Mouse (Mus musculus) hindbrain, embryonic 10.5 days (tissue): ENCODE results near the gene Plaa. TPM values are rescaled to one million over a fixed set of nuclear protein-coding genes. Genes with fewer than 3 reads are reported as not detected.

Experiments used
- DNase-seq: peaks from one replicate; pipeline ENCODE4 v3.0.0-alpha.2; 2017; ENCODE audit warnings: low spot score
- H3K27ac ChIP-seq: fragments of 300-500 bp; sonication (generic); 2 replicates; pipeline ENCODE4 v1.5.1; 2016; ENCODE audit warnings: mild to moderate bottlenecking, moderate library complexity
- H3K27me3 ChIP-seq: fragments of 300-500 bp; sonication (generic); 2 replicates; pipeline ENCODE4 v1.6.1; 2016; ENCODE audit warnings: mild to moderate bottlenecking; ENCODE audit not compliant: poor library complexity, insufficient read depth, severe bottlenecking
- H3K36me3 ChIP-seq: fragments of 300-500 bp; sonication (generic); 2 replicates; pipeline ENCODE4 v1.6.1; 2016; ENCODE audit warnings: mild to moderate bottlenecking, moderate library complexity
- H3K4me1 ChIP-seq: fragments of 300-500 bp; sonication (generic); replicated peaks from 2 replicates; pipeline ENCODE4 v1.6.1; 2016; ENCODE audit warnings: mild to moderate bottlenecking
- H3K4me3 ChIP-seq: fragments of 300-500 bp; sonication (generic); 2 replicates; pipeline ENCODE4 v1.5.1; 2016; ENCODE audit warnings: mild to moderate bottlenecking, moderate library complexity
- H3K9me3 ChIP-seq: fragments of 300-500 bp; sonication (generic); 2 replicates; pipeline ENCODE4 v1.6.1; 2016; ENCODE audit warnings: mild to moderate bottlenecking, moderate library complexity
- WGBS: fragments of 180-500 bp; shearing (Covaris S2); methylation state at CpG from one replicate; pipeline ENCODE4 v1.1.7; 2016; 5-methylcytosine and 5-hydroxymethylcytosine counted together
- polyA plus RNA-seq: library from polyadenylated mRNA; unstranded; fragments of >200 nt; fragmentation: Nextera tagmentation; extraction: Ambion mirVana; gene quantifications from 2 replicates; pipeline ENCODE4 v1.2.1, GENCODE M21; 2016

The Plaa gene
- polyA plus RNA-seq, 1 experiment from 2014 or later, result 70.1 TPM

DNA sequence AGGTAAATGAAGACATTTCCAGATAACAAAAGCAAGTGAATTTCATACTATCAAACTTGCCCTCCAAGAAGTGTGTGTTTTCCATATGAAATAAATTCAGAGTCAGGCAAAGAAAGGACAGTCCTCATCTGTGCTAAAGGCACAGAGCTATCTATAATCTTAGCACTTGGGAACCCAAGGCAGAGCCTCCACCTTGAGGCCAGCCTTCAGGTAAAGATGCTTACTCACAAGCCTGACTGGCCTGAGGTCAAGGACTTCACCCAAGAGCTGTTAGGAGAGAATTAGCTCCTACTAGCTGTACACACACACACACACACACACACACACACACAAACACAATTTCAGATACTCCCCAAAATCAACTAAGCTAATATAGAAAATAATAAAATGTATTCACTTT is 10.3 kb downstream of the Plaa start:
- no peak for DNase-seq
- no peak overlapping the region for H3K27ac ChIP-seq
- 0 out of 2 replicates have a peak, but pooled peaks cover 3% of the 10 kb centered on the region for H3K36me3 ChIP-seq
- no peaks in the 10 kb centered on the region for H3K27me3 ChIP-seq
- no peak overlapping the region for H3K4me3 ChIP-seq
- H3K4me1 ChIP-seq, result no peaks in the 10 kb centered on the region
- H3K9me3 ChIP-seq, result no peaks in the 10 kb centered on the region

DNA sequence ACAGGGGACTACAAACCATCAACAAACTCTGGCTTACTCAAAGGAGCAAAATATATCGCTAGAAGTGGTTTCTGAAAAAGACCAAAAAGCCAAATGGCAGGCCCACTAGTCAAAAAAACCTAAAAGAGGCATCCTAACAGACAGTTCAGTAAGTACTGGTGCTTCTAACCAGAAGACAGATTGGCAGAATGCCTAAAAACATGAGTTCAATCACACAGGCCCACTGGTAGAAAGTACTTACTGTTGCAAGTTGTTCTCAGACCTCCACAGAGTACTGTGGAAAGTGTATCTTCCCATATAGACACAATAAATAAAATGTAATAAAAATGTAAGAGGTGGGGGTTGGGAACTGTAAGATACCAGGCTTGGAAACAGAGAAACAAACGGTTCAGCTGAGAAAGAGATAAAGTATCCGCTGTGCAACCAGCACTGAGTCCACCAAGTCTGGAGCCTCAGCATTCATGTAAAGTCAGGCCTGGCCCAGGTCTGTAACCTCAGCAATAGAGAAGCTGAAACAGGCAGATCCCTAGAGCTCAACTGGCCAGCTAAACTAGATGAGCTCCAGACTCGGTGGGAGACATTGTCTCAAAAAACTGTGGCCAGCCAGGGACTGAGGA is 11.2 kb downstream of the Plaa start:
- Histone ChIP-seq H3K27me3 (no peaks in the 10 kb centered on the region), H3K9me3 (no peaks in the 10 kb centered on the region), H3K4me3 (no peak overlapping the region), H3K27ac (no peak overlapping the region), H3K36me3 (peaks cover 7% of the 10 kb centered on the region; the same call in 1 of the 2 replicates), H3K4me1 (no peaks in the 10 kb centered on the region)
- WGBS, result 87% methylated on average over 4 of the region's 4 CpGs
- no peak for DNase-seq

DNA sequence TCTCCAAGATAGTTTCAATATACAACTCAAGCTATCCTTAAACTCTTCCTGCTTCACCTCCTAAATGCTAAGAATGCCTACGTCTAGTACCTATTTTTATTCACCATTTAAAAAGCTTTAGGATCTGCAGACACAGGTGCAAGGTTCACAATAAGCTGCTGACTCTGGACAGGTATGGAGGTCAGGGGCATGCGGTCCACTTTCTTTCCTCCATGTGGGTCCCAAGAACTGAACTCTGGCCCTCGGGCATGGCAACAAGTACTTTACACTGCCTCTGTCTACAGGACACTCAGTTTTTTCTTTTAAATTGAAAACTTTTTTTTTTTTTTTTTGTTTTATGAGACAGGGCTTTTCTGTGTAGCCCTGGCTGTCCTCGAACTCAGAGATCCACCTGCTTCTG is 30.4 kb downstream of the Plaa start:
- WGBS, result 91% methylated on average over 4 of the region's 4 CpGs
- no peak for DNase-seq
- H3K4me3 ChIP-seq, result no peak overlapping the region
- peaks cover 82% of the 10 kb centered on the region for H3K36me3 ChIP-seq
- no peaks in the 10 kb centered on the region for H3K9me3 ChIP-seq
- H3K27me3 ChIP-seq, result no peaks in the 10 kb centered on the region
- H3K4me1 ChIP-seq, result no peaks in the 10 kb centered on the region
- no peak overlapping the region for H3K27ac ChIP-seq

DNA sequence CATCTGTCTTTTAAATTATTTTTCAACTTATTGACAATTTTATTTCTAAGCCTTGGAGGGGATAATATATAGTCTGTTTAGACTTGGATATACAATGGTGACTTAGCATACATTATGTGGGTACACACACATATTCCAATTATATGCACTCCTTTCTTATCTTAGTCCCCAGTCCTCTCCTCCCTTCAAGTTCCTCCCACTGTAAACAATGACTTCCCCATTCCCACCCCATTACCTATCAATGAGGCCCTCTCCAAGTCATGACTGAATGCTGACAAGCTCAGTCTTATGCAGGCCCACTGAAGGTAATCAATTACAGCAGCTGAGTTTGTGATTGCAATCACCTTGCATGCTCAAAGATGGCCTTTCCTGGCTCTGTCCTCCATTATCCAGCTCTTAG is 38.7 kb downstream of the Plaa start:
- no peak for DNase-seq
- Histone ChIP-seq H3K9me3 (no peaks in the 10 kb centered on the region), H3K4me1 (peaks cover 7% of the 10 kb centered on the region), H3K36me3 (peaks cover 24% of the 10 kb centered on the region), H3K27ac (no peak overlapping the region), H3K27me3 (no peaks in the 10 kb centered on the region), H3K4me3 (no peak overlapping the region)

DNA sequence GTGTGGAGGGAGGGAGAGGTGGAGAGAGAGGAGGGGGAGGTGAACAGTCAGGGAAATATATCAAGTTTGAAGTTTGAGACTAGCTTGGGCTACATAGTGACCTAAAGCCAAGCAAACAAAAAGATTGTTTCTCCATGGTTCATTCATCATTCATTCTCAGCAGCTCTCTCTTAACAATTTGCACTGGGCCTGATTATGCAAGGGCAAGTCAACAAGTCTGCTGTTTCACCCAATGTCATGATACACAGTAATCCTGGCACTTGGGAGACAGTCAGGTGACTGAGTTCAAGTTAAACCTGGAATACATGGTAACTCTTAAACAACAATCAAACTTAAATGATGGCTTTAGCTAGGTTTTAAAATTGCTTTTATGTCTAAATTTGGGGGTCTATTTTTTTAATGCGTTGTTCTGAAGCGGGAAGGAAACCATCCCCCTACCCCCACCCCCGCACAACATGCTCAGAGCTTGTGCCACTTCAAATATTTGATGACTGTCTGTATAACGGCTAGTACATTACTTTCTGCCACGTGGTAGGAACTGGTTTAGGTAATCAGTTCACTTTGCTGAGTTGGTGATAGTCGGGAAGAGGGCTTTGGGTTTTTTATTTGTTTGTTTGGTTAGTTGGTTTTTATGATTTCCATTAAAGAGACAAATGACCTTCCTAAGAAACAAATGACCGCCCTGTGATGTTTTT is 40.9 kb downstream of the Plaa start:
- Histone ChIP-seq H3K9me3 (no peaks in the 10 kb centered on the region), H3K4me3 (no peak overlapping the region), H3K36me3 (peaks cover 6% of the 10 kb centered on the region; the same call in 1 of the 2 replicates), H3K27me3 (no peaks in the 10 kb centered on the region), H3K4me1 (peaks cover 8% of the 10 kb centered on the region), H3K27ac (no peak overlapping the region)
- no peak for DNase-seq
- 78% methylated on average over 7 of the region's 7 CpGs for WGBS

DNA sequence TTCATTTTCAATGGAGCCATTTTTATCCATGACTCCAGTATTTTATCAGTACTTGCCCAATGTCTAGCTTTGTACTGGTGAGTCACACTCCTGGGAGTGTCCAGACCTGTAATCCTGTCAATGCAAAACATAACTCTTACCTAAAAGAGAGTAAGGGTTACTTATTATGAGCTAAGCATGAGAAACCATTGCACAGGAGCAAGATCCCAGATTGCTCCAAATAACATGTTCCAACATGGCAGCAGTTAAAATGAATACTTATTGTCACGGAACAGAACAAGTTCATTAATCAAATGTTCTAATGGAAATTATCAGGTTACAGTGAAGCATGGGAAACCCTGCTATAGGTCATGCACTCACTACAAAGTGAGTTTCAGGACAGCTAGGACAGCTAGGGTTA is 42.7 kb downstream of the Plaa start:
- 87% methylated on average over 1 of the region's 1 CpGs for WGBS

DNA sequence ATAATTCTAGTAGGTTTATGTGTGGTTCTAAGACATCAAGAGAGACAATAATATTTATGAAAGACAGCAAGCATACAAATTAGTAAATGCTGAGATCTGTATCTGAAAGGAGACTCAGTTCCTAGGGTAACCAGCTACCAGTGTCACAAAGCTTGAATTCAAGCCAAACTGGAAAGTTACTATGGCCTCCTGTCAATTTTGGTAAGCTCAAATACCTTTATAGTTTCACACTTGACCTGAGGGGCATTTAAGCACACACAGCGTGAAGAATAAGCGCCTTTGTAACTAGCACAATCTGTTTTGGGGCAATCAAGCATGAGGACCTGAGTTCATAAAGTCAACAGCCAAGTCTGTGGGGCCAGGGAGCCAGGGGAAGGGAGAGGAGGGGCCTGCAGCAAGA is 43.8 kb downstream of the Plaa start:
- Histone ChIP-seq H3K4me1 (peaks cover 19% of the 10 kb centered on the region), H3K9me3 (no peaks in the 10 kb centered on the region), H3K27me3 (no peaks in the 10 kb centered on the region), H3K36me3 (no peaks in the 10 kb centered on the region), H3K4me3 (no peak overlapping the region), H3K27ac (no peak overlapping the region)
- 48% methylated on average over 2 of the region's 2 CpGs for WGBS
- DNase-seq, result peak; percentile 47

More for the DNA sequence above, 42.7 kb downstream of the Plaa start:
- no peaks in the 10 kb centered on the region for H3K27me3 ChIP-seq
- no peaks in the 10 kb centered on the region for H3K9me3 ChIP-seq
- H3K36me3 ChIP-seq, result no peaks in the 10 kb centered on the region
- no peak overlapping the region for H3K27ac ChIP-seq
- no peak overlapping the region for H3K4me3 ChIP-seq
- peaks cover 13% of the 10 kb centered on the region for H3K4me1 ChIP-seq
- no peak for DNase-seq

DNA sequence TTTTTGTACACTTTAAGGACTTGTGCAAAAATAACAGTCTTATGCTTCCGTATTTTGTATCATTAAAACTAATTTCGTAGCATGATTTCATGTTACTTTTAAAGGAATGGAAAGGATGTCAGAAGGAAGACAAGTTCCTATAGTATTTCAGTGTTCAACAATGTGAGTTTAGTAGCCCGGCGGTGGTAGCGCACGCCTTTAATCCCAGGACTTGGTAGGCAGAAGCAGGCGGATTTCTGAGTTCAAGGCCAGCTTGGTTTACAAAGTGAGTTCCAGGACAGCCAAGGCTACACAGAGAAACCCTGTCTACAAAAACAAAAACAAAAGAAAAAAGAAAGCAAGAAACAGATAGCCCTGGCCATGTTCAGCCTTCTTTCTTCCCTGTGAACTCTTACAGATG is 45.9 kb downstream of the Plaa start:
- no peaks in the 10 kb centered on the region for H3K36me3 ChIP-seq
- H3K27ac ChIP-seq, result peak overlapping the region; percentile 92; the same call in 1 of the 2 replicates
- no peak for DNase-seq
- H3K27me3 ChIP-seq, result no peaks in the 10 kb centered on the region
- H3K9me3 ChIP-seq, result no peaks in the 10 kb centered on the region
- peak overlapping the region; percentile 95 for H3K4me3 ChIP-seq
- WGBS, result 80% methylated on average over 7 of the region's 7 CpGs
- peaks cover 19% of the 10 kb centered on the region for H3K4me1 ChIP-seq

DNA sequence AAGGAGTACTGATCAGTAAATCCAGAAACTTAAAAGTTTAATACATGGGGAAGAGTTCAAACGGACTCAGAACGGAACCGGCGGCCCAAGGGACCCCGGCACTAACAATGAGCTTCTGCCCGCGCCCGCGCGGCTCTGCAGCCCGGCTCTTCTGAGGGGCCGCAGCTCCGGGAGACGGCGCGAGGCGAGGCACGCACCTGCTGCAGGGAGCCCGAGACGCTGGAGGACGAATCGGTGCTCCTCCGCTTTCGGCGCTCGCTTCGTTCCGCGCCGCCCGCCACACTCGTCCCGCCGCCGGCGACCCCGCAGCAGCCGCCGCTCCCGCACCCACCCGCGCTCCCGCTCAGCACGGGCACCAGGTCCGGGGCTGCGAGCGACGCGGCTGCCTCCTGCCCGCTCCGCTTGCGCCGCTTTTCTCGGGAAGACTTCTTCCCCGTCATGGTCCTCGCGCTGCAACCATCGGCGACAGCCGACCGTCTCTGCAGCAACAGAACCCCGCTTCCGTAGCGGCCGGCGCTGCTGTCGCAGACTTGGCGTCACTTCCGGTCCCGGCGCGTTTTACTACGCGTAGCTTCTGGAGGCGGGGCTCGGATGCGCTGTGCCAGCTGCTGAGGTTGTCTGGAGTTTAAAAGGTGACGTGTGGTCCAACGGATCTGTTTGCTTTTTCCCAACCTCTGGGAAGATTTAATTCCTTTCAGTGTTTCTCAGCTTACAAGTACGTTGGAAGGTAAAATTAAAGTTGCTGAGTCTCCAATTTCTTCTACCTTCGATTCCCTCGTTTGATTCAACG is 46.6 kb downstream of the Plaa start, which contains the start of the genes Gm10306 and Caap1:
TSS of gene Gm10306 (plus strand) at position 282 of the 790 bp plus-strand sequence.
TSS of gene Caap1 (minus strand) at position 532 of the 790 bp plus-strand sequence.
- H3K27me3 ChIP-seq, result no peaks in the 10 kb centered on the region
- H3K4me1 ChIP-seq, result peaks cover 19% of the 10 kb centered on the region
- peak within 1 kb of the TSS; percentile 95 for H3K4me3 ChIP-seq
- no peaks in the 10 kb centered on the region for H3K9me3 ChIP-seq
- H3K36me3 ChIP-seq, result no peaks in the 10 kb centered on the region
- peak within 1 kb of the TSS; percentile 92 for H3K27ac ChIP-seq
- WGBS, result 1% methylated on average over 83 of the region's 83 CpGs
- peak; percentile 96 for DNase-seq

DNA sequence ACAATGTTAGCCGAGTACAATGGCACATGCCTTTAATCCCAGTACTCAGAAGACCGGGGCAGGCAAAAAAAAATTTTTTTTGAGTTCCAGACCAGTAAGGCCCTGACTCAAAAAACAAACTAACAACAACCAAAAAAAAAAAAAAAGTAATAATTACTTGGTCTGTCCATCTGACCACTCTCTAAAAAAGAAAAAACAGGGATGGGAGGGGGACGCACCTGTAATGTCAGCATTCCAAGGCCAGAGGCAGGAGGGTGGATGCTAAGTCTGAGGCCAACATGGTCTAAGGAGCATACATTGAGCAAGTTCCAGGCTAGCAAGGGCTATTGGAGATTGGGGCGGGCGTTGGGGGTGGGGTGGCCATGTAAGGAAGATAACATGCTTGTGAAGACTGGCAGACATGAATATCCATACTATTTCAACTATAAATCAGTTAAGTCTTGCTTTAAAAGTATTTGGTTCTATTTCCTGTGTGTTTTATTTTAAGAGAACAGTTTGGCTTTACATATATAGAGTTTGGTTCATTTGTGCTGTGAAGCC is 48.0 kb downstream of the Plaa start:
- Histone ChIP-seq H3K27me3 (no peaks in the 10 kb centered on the region), H3K36me3 (peaks cover 2% of the 10 kb centered on the region; the same call in 1 of the 2 replicates), H3K27ac (no peak overlapping the region), H3K4me1 (peaks cover 19% of the 10 kb centered on the region), H3K9me3 (no peaks in the 10 kb centered on the region), H3K4me3 (peak overlapping the region; percentile 95)
- WGBS, result 93% methylated on average over 5 of the region's 5 CpGs
- DNase-seq, result no peak

DNA sequence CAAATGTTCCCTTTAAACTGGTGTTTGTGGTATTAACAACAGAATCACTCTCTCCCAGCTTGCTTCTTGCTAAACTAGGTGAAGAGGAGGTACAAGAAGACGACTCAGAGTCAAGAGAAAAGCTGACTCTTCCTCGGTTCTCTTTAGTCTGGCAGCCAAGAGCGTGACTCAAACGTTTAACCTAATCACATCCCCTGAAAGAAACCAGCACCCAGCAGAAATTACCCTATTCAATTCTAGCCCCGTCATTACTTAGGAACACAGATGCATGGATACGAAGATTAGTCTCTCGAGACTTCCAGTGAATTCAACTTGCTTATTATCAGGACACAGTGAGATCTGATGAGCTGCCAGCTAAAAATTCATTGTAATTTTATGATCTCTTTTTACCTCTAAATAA is 58.7 kb downstream of the Plaa start:
- Histone ChIP-seq H3K27ac (no peak overlapping the region), H3K4me1 (no peaks in the 10 kb centered on the region), H3K9me3 (no peaks in the 10 kb centered on the region), H3K36me3 (peaks cover 80% of the 10 kb centered on the region), H3K27me3 (no peaks in the 10 kb centered on the region), H3K4me3 (no peak overlapping the region)
- WGBS, result 81% methylated on average over 7 of the region's 7 CpGs
- no peak for DNase-seq

DNA sequence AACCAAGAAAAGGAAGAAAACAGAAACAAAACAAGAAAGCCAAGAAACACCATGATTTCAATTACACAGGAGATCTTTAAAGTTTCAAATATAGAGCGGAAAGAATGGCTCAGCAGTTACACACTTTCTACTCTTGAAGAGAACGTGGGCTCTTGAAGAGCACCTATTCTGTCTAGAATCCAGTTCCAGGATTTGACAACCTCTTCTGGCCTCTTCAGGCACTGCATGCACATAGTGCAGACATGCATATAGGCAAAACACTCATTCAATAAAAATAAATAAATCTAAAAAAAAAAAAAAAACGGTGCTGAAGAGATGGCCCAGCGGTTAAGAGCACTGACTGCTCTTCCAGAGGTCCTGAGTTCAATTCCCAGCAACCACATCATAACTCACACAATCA is 60.0 kb downstream of the Plaa start:
- DNase-seq, result no peak

DNA sequence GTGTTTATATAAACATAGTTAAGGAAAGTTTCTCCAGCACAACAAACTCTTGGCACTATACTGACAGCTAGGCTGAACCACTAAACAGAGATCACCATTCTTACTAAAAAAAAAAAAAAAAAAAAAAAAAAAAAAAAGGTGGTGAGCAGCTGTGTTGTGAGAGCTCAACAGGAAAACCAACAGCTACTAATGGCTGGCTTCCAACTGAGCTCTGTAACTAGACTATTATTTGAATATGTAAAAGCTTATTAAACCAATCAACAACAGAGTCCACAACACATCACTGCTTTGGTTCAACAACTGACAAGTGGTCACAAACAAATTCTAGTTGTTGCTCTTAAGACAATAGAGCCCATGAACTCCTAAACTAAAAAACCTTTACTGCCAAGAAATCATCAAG is 69.8 kb downstream of the Plaa start:
- Histone ChIP-seq H3K27me3 (no peaks in the 10 kb centered on the region), H3K4me3 (no peak overlapping the region), H3K36me3 (peaks cover 22% of the 10 kb centered on the region), H3K4me1 (no peaks in the 10 kb centered on the region), H3K9me3 (no peaks in the 10 kb centered on the region), H3K27ac (no peak overlapping the region)
- DNase-seq, result no peak

More for the DNA sequence above, 60.0 kb downstream of the Plaa start:
- whole genome bisulfite sequencing, result 93% methylated on average over 4 of the region's 4 CpGs
- Histone ChIP-seq H3K4me3 (no peak overlapping the region), H3K27me3 (no peaks in the 10 kb centered on the region), H3K4me1 (no peaks in the 10 kb centered on the region), H3K27ac (no peak overlapping the region), H3K9me3 (no peaks in the 10 kb centered on the region), H3K36me3 (peaks cover 86% of the 10 kb centered on the region)
